Mouse (Mus musculus) monocyte, adult 5-6 weeks (primary cell): Measurements from ENCODE around the gene Pdhb. TPM values are rescaled to one million over a fixed set of nuclear protein-coding genes. Genes with fewer than 3 reads are reported as not detected.
"Not testable (repeated sequence)": the region's sequence is repeated elsewhere in the genome, so short reads cannot be mapped to it uniquely, and the experiment has no call there.

Source experiments
- ATAC-seq: fragments of 153-309, 156-312 bp; replicated peaks from 2 replicates; pipeline ENCODE4 v1.8.0; 2017; ENCODE audit warnings: mild to moderate bottlenecking; ENCODE audit not compliant: low TSS enrichment, insufficient number of reproducible peaks, severe bottlenecking, poor library complexity, low FRiP score
- total RNA-seq: library from RNA; stranded (forward); fragments of 200-1000, 200-491, 200-594 nt; gene quantifications from 3 replicates; pipeline ENCODE4 v1.2.3, GENCODE M21; 2017

Gene Pdhb
- total RNA-seq, 1 experiment from 2014 or later = 102 TPM

- ATAC-seq = no peak
Measured at GRCm38 (mm10) chr14:8200769-8201168, 27.9 kb upstream of the Pdhb start.

GRCm38 (mm10) chr14:8192727-8193126, 19.9 kb upstream of the Pdhb start:
- ATAC-seq = no peak

GRCm38 (mm10) chr14:8191331-8191965, 18.6 kb upstream of the Pdhb start:
- ATAC-seq = no peak

GRCm38 (mm10) chr14:8190556-8190955, 17.7 kb upstream of the Pdhb start:
- no peak for ATAC-seq

GRCm38 (mm10) chr14:8186278-8187045, 13.6 kb upstream of the Pdhb start:
- ATAC-seq = no peak

GRCm38 (mm10) chr14:8183330-8183729, 10.5 kb upstream of the Pdhb start:
- ATAC-seq = no peak

- ATAC-seq = no peak
Measured at GRCm38 (mm10) chr14:8180371-8181035, 7.7 kb upstream of the Pdhb start.

GRCm38 (mm10) chr14:8176251-8176650, 3.4 kb upstream of the Pdhb start:
- ATAC-seq = no peak

GRCm38 (mm10) chr14:8174634-8175033, 1.8 kb upstream of the Pdhb start:
- no peak for ATAC-seq

- ATAC-seq = not testable (repeated sequence)
Measured at GRCm38 (mm10) chr14:8173542-8174250, 871 bp upstream of the Pdhb start.

- no peak for ATAC-seq
Measured at GRCm38 (mm10) chr14:8164463-8164862, 8.4 kb downstream of the Pdhb start.

GRCm38 (mm10) chr14:8161777-8162176, 11.0 kb downstream of the Pdhb start:
- ATAC-seq = 0 out of 2 replicates have a peak, but pooled peaks have one; percentile 21

- no peak for ATAC-seq
Measured at GRCm38 (mm10) chr14:8159141-8159540, 13.7 kb downstream of the Pdhb start.

- ATAC-seq = no peak
Measured at GRCm38 (mm10) chr14:8158721-8159120, 14.1 kb downstream of the Pdhb start.

GRCm38 (mm10) chr14:8156947-8157346, 15.9 kb downstream of the Pdhb start:
- ATAC-seq = no peak

- ATAC-seq = no peak
Measured at GRCm38 (mm10) chr14:8154072-8154471, 18.8 kb downstream of the Pdhb start.

- ATAC-seq = no peak
Measured at GRCm38 (mm10) chr14:8151757-8152156, 21.1 kb downstream of the Pdhb start.

GRCm38 (mm10) chr14:8148842-8149241, 24.0 kb downstream of the Pdhb start:
- ATAC-seq = no peak

GRCm38 (mm10) chr14:8146611-8147223, 26.1 kb downstream of the Pdhb start:
- ATAC-seq = no peak
